Mouse (Mus musculus) intestine, embryonic 15.5 days (tissue): ENCODE measurements at regions not wholly inside any gene's neighbourhood (a gene's known extent, or its start where the extent isn't known, plus 50 kb on each side); places are given as distances from the start of the nearest gene placed in this dataset.

ENCODE experiments used
- ATAC-seq: fragments of 200-750 bp; cut with Nextera tagmentation; 2 replicates; pipeline ENCODE4 v1.8.0; 2017; ENCODE audit warnings: moderate TSS enrichment, moderate library complexity
- H3K27ac ChIP-seq: fragments of 300-500 bp; sonication (generic); 2 replicates; pipeline ENCODE4 v1.5.1; 2015; ENCODE audit warnings: mild to moderate bottlenecking, inconsistent platforms
- H3K27me3 ChIP-seq: fragments of 300-500 bp; sonication (generic); replicated peaks from 2 replicates; pipeline ENCODE4 v1.6.1; 2015; ENCODE audit warnings: inconsistent platforms
- H3K36me3 ChIP-seq: fragments of 300-500 bp; sonication (generic); 2 replicates; pipeline ENCODE4 v1.6.1; 2015; ENCODE audit warnings: inconsistent platforms
- H3K4me1 ChIP-seq: fragments of 300-500 bp; sonication (generic); replicated peaks from 2 replicates; pipeline ENCODE4 v1.6.1; 2015; ENCODE audit warnings: inconsistent platforms
- H3K4me2 ChIP-seq: fragments of 300-500 bp; sonication (generic); replicated peaks from 2 replicates; pipeline ENCODE4 v1.6.1; 2015; ENCODE audit warnings: mild to moderate bottlenecking, inconsistent platforms
- H3K4me3 ChIP-seq: fragments of 300-500 bp; sonication (generic); replicated peaks from 2 replicates; pipeline ENCODE4 v1.5.1; 2015; ENCODE audit warnings: inconsistent platforms
- H3K9ac ChIP-seq: fragments of 300-500 bp; sonication (generic); 2 replicates; pipeline ENCODE4 v1.6.1; 2015; ENCODE audit warnings: inconsistent platforms
- H3K9me3 ChIP-seq: fragments of 300-500 bp; sonication (generic); 2 replicates; pipeline ENCODE4 v1.6.1; 2016; ENCODE audit warnings: inconsistent platforms
- WGBS: fragments of 180-500 bp; shearing (Covaris S2); methylation state at CpG from one replicate; pipeline ENCODE4 v1.1.7; 2015; 5-methylcytosine and 5-hydroxymethylcytosine counted together

- Histone ChIP-seq H3K4me2 (no peak overlapping the region), H3K4me3 (no peak overlapping the region), H3K4me1 (no peaks in the 10 kb centered on the region), H3K36me3 (no peaks in the 10 kb centered on the region), H3K27me3 (no peaks in the 10 kb centered on the region), H3K9me3 (no peaks in the 10 kb centered on the region), H3K9ac (no peak overlapping the region), H3K27ac (no peak overlapping the region)
- no peak for ATAC-seq
- 77% methylated on average over 4 of the region's 4 CpGs for WGBS
Measured at GRCm38 (mm10) chr3:19747361-19747760, 118.9 kb upstream of the 1700064H15Rik start.

GRCm38 (mm10) chr3:19751946-19752345, 123.5 kb upstream of the 1700064H15Rik start:
- ATAC-seq: no peak
- H3K4me2 ChIP-seq: no peak overlapping the region
- 86% methylated on average over 3 of the region's 3 CpGs for WGBS
- H3K36me3 ChIP-seq: no peaks in the 10 kb centered on the region
- H3K4me1 ChIP-seq: no peaks in the 10 kb centered on the region
- no peak overlapping the region for H3K9ac ChIP-seq
- H3K27ac ChIP-seq: no peak overlapping the region
- H3K9me3 ChIP-seq: no peaks in the 10 kb centered on the region
- no peaks in the 10 kb centered on the region for H3K27me3 ChIP-seq
- no peak overlapping the region for H3K4me3 ChIP-seq

- H3K27ac ChIP-seq: no peak overlapping the region
- H3K27me3 ChIP-seq: no peaks in the 10 kb centered on the region
- no peaks in the 10 kb centered on the region for H3K9me3 ChIP-seq
- no peak overlapping the region for H3K4me2 ChIP-seq
- no peak overlapping the region for H3K9ac ChIP-seq
- no peak overlapping the region for H3K4me3 ChIP-seq
- H3K4me1 ChIP-seq: no peaks in the 10 kb centered on the region
- WGBS: 75% methylated on average over 1 of the region's 1 CpGs
- ATAC-seq: no peak
- H3K36me3 ChIP-seq: no peaks in the 10 kb centered on the region
Measured at GRCm38 (mm10) chr3:19754011-19754410, 125.5 kb upstream of the 1700064H15Rik start.

- 69% methylated on average over 2 of the region's 2 CpGs for WGBS
- Histone ChIP-seq H3K9me3 (no peaks in the 10 kb centered on the region), H3K4me3 (no peak overlapping the region)
Measured at GRCm38 (mm10) chr3:19754636-19755035, 126.2 kb upstream of the 1700064H15Rik start.

GRCm38 (mm10) chr3:19755136-19755535, 126.7 kb upstream of the 1700064H15Rik start:
- no peak overlapping the region for H3K4me3 ChIP-seq
- no peak for ATAC-seq
- no peaks in the 10 kb centered on the region for H3K4me1 ChIP-seq
- H3K4me2 ChIP-seq: no peak overlapping the region
- H3K9ac ChIP-seq: no peak overlapping the region
- no peaks in the 10 kb centered on the region for H3K9me3 ChIP-seq
- H3K36me3 ChIP-seq: no peaks in the 10 kb centered on the region
- no peak overlapping the region for H3K27ac ChIP-seq
- WGBS: 60% methylated on average over 3 of the region's 3 CpGs
- no peaks in the 10 kb centered on the region for H3K27me3 ChIP-seq

More at GRCm38 (mm10) chr3:19754636-19755035, 126.2 kb upstream of the 1700064H15Rik start:
- no peaks in the 10 kb centered on the region for H3K36me3 ChIP-seq
- H3K4me2 ChIP-seq: no peak overlapping the region
- H3K4me1 ChIP-seq: no peaks in the 10 kb centered on the region
- no peaks in the 10 kb centered on the region for H3K27me3 ChIP-seq
- H3K27ac ChIP-seq: no peak overlapping the region
- ATAC-seq: no peak
- H3K9ac ChIP-seq: no peak overlapping the region

- 80% methylated on average over 1 of the region's 1 CpGs for WGBS
- H3K4me2 ChIP-seq: no peak overlapping the region
- no peaks in the 10 kb centered on the region for H3K27me3 ChIP-seq
- no peaks in the 10 kb centered on the region for H3K4me1 ChIP-seq
- no peak for ATAC-seq
- no peak overlapping the region for H3K27ac ChIP-seq
- H3K36me3 ChIP-seq: no peaks in the 10 kb centered on the region
- no peak overlapping the region for H3K9ac ChIP-seq
- no peaks in the 10 kb centered on the region for H3K9me3 ChIP-seq
- H3K4me3 ChIP-seq: no peak overlapping the region
Measured at GRCm38 (mm10) chr3:19798543-19799106, 158.2 kb upstream of the Cp start.

- Histone ChIP-seq H3K27me3 (no peaks in the 10 kb centered on the region), H3K9ac (no peak overlapping the region), H3K4me3 (no peak overlapping the region), H3K27ac (no peak overlapping the region), H3K4me2 (no peak overlapping the region), H3K36me3 (no peaks in the 10 kb centered on the region), H3K9me3 (no peaks in the 10 kb centered on the region), H3K4me1 (no peaks in the 10 kb centered on the region)
- no peak for ATAC-seq
- WGBS: 82% methylated on average over 3 of the region's 3 CpGs
Measured at GRCm38 (mm10) chr3:19810034-19810433, 146.8 kb upstream of the Cp start.

GRCm38 (mm10) chr3:19824904-19825303, 131.9 kb upstream of the Cp start:
- WGBS: 83% methylated on average over 1 of the region's 1 CpGs
- H3K4me2 ChIP-seq: no peak overlapping the region
- no peaks in the 10 kb centered on the region for H3K4me1 ChIP-seq
- no peak overlapping the region for H3K4me3 ChIP-seq
- H3K27me3 ChIP-seq: no peaks in the 10 kb centered on the region
- H3K9ac ChIP-seq: no peak overlapping the region
- no peak for ATAC-seq
- no peak overlapping the region for H3K27ac ChIP-seq
- no peaks in the 10 kb centered on the region for H3K36me3 ChIP-seq
- no peaks in the 10 kb centered on the region for H3K9me3 ChIP-seq

- 82% methylated on average over 5 of the region's 5 CpGs for WGBS
- Histone ChIP-seq H3K9me3 (no peaks in the 10 kb centered on the region), H3K36me3 (no peaks in the 10 kb centered on the region), H3K4me3 (no peak overlapping the region), H3K9ac (no peak overlapping the region), H3K27me3 (no peaks in the 10 kb centered on the region), H3K4me2 (no peak overlapping the region), H3K27ac (no peak overlapping the region), H3K4me1 (no peaks in the 10 kb centered on the region)
- ATAC-seq: no peak
Measured at GRCm38 (mm10) chr3:19828518-19829246, 128.2 kb upstream of the Cp start.

- H3K27me3 ChIP-seq: no peaks in the 10 kb centered on the region
- no peak overlapping the region for H3K4me3 ChIP-seq
- no peak overlapping the region for H3K4me2 ChIP-seq
- WGBS: 90% methylated on average over 2 of the region's 2 CpGs
- H3K9me3 ChIP-seq: no peaks in the 10 kb centered on the region
- H3K36me3 ChIP-seq: no peaks in the 10 kb centered on the region
- H3K9ac ChIP-seq: no peak overlapping the region
- ATAC-seq: no peak
- no peaks in the 10 kb centered on the region for H3K4me1 ChIP-seq
- no peak overlapping the region for H3K27ac ChIP-seq
Measured at GRCm38 (mm10) chr3:19829752-19830151, 127.1 kb upstream of the Cp start.

GRCm38 (mm10) chr3:19848031-19848735, 108.7 kb upstream of the Cp start:
- no peaks in the 10 kb centered on the region for H3K27me3 ChIP-seq
- no peaks in the 10 kb centered on the region for H3K4me1 ChIP-seq
- H3K9me3 ChIP-seq: no peaks in the 10 kb centered on the region
- no peaks in the 10 kb centered on the region for H3K36me3 ChIP-seq
- H3K27ac ChIP-seq: no peak overlapping the region
- ATAC-seq: no peak
- H3K9ac ChIP-seq: no peak overlapping the region
- H3K4me3 ChIP-seq: no peak overlapping the region
- H3K4me2 ChIP-seq: no peak overlapping the region
- WGBS: 80% methylated on average over 6 of the region's 6 CpGs

- Histone ChIP-seq H3K4me2 (no peak overlapping the region), H3K9ac (no peak overlapping the region), H3K27me3 (no peaks in the 10 kb centered on the region), H3K9me3 (no peaks in the 10 kb centered on the region), H3K4me3 (no peak overlapping the region), H3K36me3 (no peaks in the 10 kb centered on the region), H3K4me1 (no peaks in the 10 kb centered on the region), H3K27ac (no peak overlapping the region)
- 67% methylated on average over 1 of the region's 1 CpGs for WGBS
- no peak for ATAC-seq
Measured at GRCm38 (mm10) chr3:19848736-19849269, 108.1 kb upstream of the Cp start.
